Mouse (Mus musculus) E14TG2a.4 (cell line): Measurements from ENCODE around the gene Vav3.

Experiments used
- CTCF ChIP-seq: conservative IDR thresholded peaks from 2 replicates; pipeline ENCODE4 v1.5.1; 2014; ENCODE audit warnings: low read length
- NANOG ChIP-seq: IDR thresholded peaks from 2 replicates; pipeline ENCODE4 v1.6.1; 2014; ENCODE audit warnings: borderline replicate concordance, low read length, mixed read lengths
- POU5F1 ChIP-seq: IDR thresholded peaks from 2 replicates; pipeline ENCODE4 v1.6.1; 2014; ENCODE audit warnings: low read length, borderline replicate concordance

GRCm38 (mm10) chr3:109596084-109596483 lies 255.6 kb downstream of the Vav3 start:
- TF ChIP-seq CTCF: no peak
- TF ChIP-seq POU5F1: no peak
- no peak for TF ChIP-seq NANOG
